Mouse (Mus musculus): ENCODE data around the gene Tmem206. TPM values are rescaled to one million over a fixed set of nuclear protein-coding genes. Genes with fewer than 3 reads are reported as not detected.
A peak's percentile ranks its signal among the peaks of the same experiment; 100 is the strongest.

Tmem206 gene
- polyA plus RNA-seq, 1 experiment: not detected

- 80% methylated on average over 6 of the region's 6 CpGs for WGBS
- no peak overlapping the region for H3K27ac ChIP-seq (ENCODE audit: insufficient read depth, low read depth, low read length)
- no peak overlapping the region for H3K4me3 ChIP-seq (ENCODE audit: insufficient read depth, low read depth, low read length)
- H3K4me1 ChIP-seq (ENCODE audit: control insufficient read depth, insufficient read depth, low read length): peaks cover 5% of the 10 kb centered on the region
- no peak for TF ChIP-seq CTCF (IDR thresholded peaks at IDR 0.05; ENCODE audit: insufficient read depth, low read depth, low read length)
- TF ChIP-seq POLR2A (IDR thresholded peaks at IDR 0.05; ENCODE audit: insufficient read depth, low read depth, low read length): no peak
Observed at GRCm38 (mm10) chr1:191304216-191304615, 21.5 kb upstream of the Tmem206 start.

GRCm38 (mm10) chr1:191305610-191306009 lies 20.1 kb upstream of the Tmem206 start:
- H3K27ac ChIP-seq (ENCODE audit: insufficient read depth, low read depth, low read length): no peak overlapping the region
- TF ChIP-seq POLR2A (IDR thresholded peaks at IDR 0.05; ENCODE audit: insufficient read depth, low read depth, low read length) (no peak), CTCF (IDR thresholded peaks at IDR 0.05; ENCODE audit: insufficient read depth, low read depth, low read length) (0 out of 2 replicates have a peak, but pooled peaks have one; percentile 20)
- H3K4me1 ChIP-seq (ENCODE audit: control insufficient read depth, insufficient read depth, low read length): no peaks in the 10 kb centered on the region
- WGBS: 61% methylated on average over 7 of the region's 7 CpGs
- H3K4me3 ChIP-seq (ENCODE audit: insufficient read depth, low read depth, low read length): no peak overlapping the region

- no peak overlapping the region for H3K4me3 ChIP-seq (ENCODE audit: insufficient read depth, low read depth, low read length)
- no peak overlapping the region for H3K27ac ChIP-seq (ENCODE audit: insufficient read depth, low read depth, low read length)
- TF ChIP-seq CTCF (IDR thresholded peaks at IDR 0.05; ENCODE audit: insufficient read depth, low read depth, low read length): no peak
- no peak for TF ChIP-seq POLR2A (IDR thresholded peaks at IDR 0.05; ENCODE audit: insufficient read depth, low read depth, low read length)
- WGBS: 95% methylated on average over 9 of the region's 9 CpGs
- H3K4me1 ChIP-seq (ENCODE audit: control insufficient read depth, insufficient read depth, low read length): no peaks in the 10 kb centered on the region
Observed at GRCm38 (mm10) chr1:191306316-191306715, 19.4 kb upstream of the Tmem206 start.

GRCm38 (mm10) chr1:191307766-191308455 lies 17.8 kb upstream of the Tmem206 start:
- H3K27ac ChIP-seq (ENCODE audit: insufficient read depth, low read depth, low read length): no peak overlapping the region
- TF ChIP-seq POLR2A (IDR thresholded peaks at IDR 0.05; ENCODE audit: insufficient read depth, low read depth, low read length) (no peak), CTCF (IDR thresholded peaks at IDR 0.05; ENCODE audit: insufficient read depth, low read depth, low read length) (no peak)
- 86% methylated on average over 9 of the region's 9 CpGs for WGBS
- H3K4me1 ChIP-seq (ENCODE audit: control insufficient read depth, insufficient read depth, low read length): 0 out of 2 replicates have a peak, but pooled peaks cover 2% of the 10 kb centered on the region
- H3K4me3 ChIP-seq (ENCODE audit: insufficient read depth, low read depth, low read length): no peak overlapping the region

GRCm38 (mm10) chr1:191311296-191311898 lies 14.3 kb upstream of the Tmem206 start:
- WGBS: 88% methylated on average over 4 of the region's 4 CpGs
- Histone ChIP-seq H3K4me3 (ENCODE audit: insufficient read depth, low read depth, low read length) (no peak overlapping the region), H3K4me1 (ENCODE audit: control insufficient read depth, insufficient read depth, low read length) (0 out of 2 replicates have a peak, but pooled peaks cover 2% of the 10 kb centered on the region), H3K27ac (ENCODE audit: insufficient read depth, low read depth, low read length) (no peak overlapping the region)
- TF ChIP-seq CTCF (IDR thresholded peaks at IDR 0.05; ENCODE audit: insufficient read depth, low read depth, low read length) (no peak; the same call in 1 of the 2 replicates), POLR2A (IDR thresholded peaks at IDR 0.05; ENCODE audit: insufficient read depth, low read depth, low read length) (no peak)

- peak overlapping the region; percentile 76 for H3K4me3 ChIP-seq (ENCODE audit: insufficient read depth, low read depth, low read length)
- under 1% methylated on average over 14 of the region's 14 CpGs for WGBS
- no peak for TF ChIP-seq POLR2A (IDR thresholded peaks at IDR 0.05; ENCODE audit: insufficient read depth, low read depth, low read length)
- TF ChIP-seq CTCF (IDR thresholded peaks at IDR 0.05; ENCODE audit: insufficient read depth, low read depth, low read length): peak; percentile 73
- H3K4me1 ChIP-seq (ENCODE audit: control insufficient read depth, insufficient read depth, low read length): 0 out of 2 replicates have a peak, but pooled peaks cover 7% of the 10 kb centered on the region
- H3K27ac ChIP-seq (ENCODE audit: insufficient read depth, low read depth, low read length): 0 out of 2 replicates have a peak overlapping the region, but pooled peaks have one; percentile 11
Observed at GRCm38 (mm10) chr1:191312513-191312941, 13.2 kb upstream of the Tmem206 start.

GRCm38 (mm10) chr1:191313158-191313557 lies 12.6 kb upstream of the Tmem206 start:
- H3K4me3 ChIP-seq (ENCODE audit: insufficient read depth, low read depth, low read length): no peak overlapping the region
- no peak overlapping the region for H3K27ac ChIP-seq (ENCODE audit: insufficient read depth, low read depth, low read length)
- 53% methylated on average over 6 of the region's 6 CpGs for WGBS
- peaks cover 7% of the 10 kb centered on the region; the same call in 1 of the 2 replicates for H3K4me1 ChIP-seq (ENCODE audit: control insufficient read depth, insufficient read depth, low read length)
- TF ChIP-seq CTCF (IDR thresholded peaks at IDR 0.05; ENCODE audit: insufficient read depth, low read depth, low read length) (no peak), POLR2A (IDR thresholded peaks at IDR 0.05; ENCODE audit: insufficient read depth, low read depth, low read length) (no peak)

GRCm38 (mm10) chr1:191313926-191314325 lies 11.8 kb upstream of the Tmem206 start:
- H3K4me3 ChIP-seq (ENCODE audit: insufficient read depth, low read depth, low read length): no peak overlapping the region
- H3K27ac ChIP-seq (ENCODE audit: insufficient read depth, low read depth, low read length): no peak overlapping the region
- TF ChIP-seq POLR2A (IDR thresholded peaks at IDR 0.05; ENCODE audit: insufficient read depth, low read depth, low read length) (no peak), CTCF (IDR thresholded peaks at IDR 0.05; ENCODE audit: insufficient read depth, low read depth, low read length) (no peak)
- peaks cover 7% of the 10 kb centered on the region; the same call in 1 of the 2 replicates for H3K4me1 ChIP-seq (ENCODE audit: control insufficient read depth, insufficient read depth, low read length)
- WGBS: 81% methylated on average over 4 of the region's 4 CpGs

GRCm38 (mm10) chr1:191316818-191317217 lies 8.9 kb upstream of the Tmem206 start:
- Histone ChIP-seq H3K4me3 (ENCODE audit: insufficient read depth, low read depth, low read length) (no peak overlapping the region), H3K27ac (ENCODE audit: insufficient read depth, low read depth, low read length) (no peak overlapping the region), H3K4me1 (ENCODE audit: control insufficient read depth, insufficient read depth, low read length) (peaks cover 7% of the 10 kb centered on the region; the same call in 1 of the 2 replicates)
- WGBS: 74% methylated on average over 8 of the region's 8 CpGs
- TF ChIP-seq POLR2A (IDR thresholded peaks at IDR 0.05; ENCODE audit: insufficient read depth, low read depth, low read length) (no peak), CTCF (IDR thresholded peaks at IDR 0.05; ENCODE audit: insufficient read depth, low read depth, low read length) (no peak)

Data from olfactory bulb, adult 2 months (tissue).